Mouse (Mus musculus) embryonic facial prominence, embryonic 13.5 days (tissue): ENCODE results near the gene Pnn. TPM values are rescaled to one million over a fixed set of nuclear protein-coding genes. Genes with fewer than 3 reads are reported as not detected.

Source experiments
- polyA plus RNA-seq: library from polyadenylated mRNA; unstranded; fragments of >200 nt; fragmentation: Nextera tagmentation; extraction: Ambion mirVana; gene quantifications from 2 replicates; pipeline ENCODE4 v1.2.1, GENCODE M21; 2015

Gene Pnn
- polyA plus RNA-seq, 1 experiment from 2014 or later = 135 TPM

Other genes starting within 250 kb of the Pnn start
- gene Sec23a, start 54.9 kb upstream of the Pnn start, polyA plus RNA-seq = 83.1 and 87.9 TPM in 2 replicates
- 32.3 and 38.3 TPM in 2 replicates for gene Gemin2, start 53.5 kb upstream of the Pnn start, polyA plus RNA-seq
- 89.1 and 95.8 TPM in 2 replicates for gene Trappc6b, start 5.4 kb upstream of the Pnn start, polyA plus RNA-seq
- gene Mia2, start 28.9 kb downstream of the Pnn start, polyA plus RNA-seq = 62.6 and 64.5 TPM in 2 replicates
- 7.8 and 9.8 TPM in 2 replicates for gene Fbxo33, start 152.8 kb downstream of the Pnn start, polyA plus RNA-seq